Mouse (Mus musculus): Measurements from ENCODE around the gene Cops4.

Gene Cops4

DNA sequence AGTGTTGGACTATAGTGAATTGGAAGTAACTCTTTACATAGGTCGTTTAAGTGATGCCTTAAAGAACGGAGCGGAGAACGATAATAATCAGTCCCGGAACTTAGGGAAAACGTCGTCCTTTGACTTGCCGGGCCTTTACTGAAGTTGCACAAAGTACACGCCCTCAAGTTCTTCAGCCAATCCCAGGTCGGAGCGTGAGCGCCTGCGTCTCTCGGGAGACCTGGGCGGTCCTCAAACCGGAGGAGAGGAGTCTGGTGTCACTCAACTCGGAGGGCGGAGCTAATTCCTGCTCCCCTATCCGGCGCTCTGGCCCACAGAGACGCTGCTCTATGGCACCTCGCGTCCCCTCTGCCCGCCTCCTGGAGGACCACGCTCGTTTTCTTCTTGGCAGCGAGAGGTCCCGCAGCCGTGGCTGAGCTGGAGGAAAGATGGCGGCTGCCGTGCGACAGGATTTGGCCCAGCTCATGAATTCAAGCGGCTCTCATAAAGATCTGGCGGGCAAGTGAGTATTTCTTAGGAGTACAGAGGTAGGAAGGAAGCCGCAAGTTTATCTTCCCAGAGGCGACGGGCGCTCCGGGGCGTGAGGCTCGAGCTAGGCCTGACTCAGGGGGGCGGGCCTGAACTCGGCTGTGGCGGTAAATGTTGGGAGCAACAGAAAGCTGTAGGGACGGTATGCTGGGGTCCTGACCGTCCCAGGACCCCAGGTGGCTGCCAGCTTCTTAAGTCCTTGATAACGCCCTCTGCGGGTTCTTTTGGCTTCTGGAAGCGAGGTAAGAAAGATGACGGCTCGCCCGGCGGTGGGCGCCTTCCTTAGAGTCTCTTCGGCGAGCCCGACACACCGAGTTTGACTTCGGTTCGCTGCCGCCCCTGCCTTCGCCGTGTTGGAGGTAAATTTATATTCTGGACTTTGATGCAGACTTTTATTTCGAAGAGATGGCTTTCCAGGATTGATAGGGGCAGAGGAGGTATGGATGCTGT lies at the start of gene Cops4:
Gene Cops4, plus strand, starts transcription at position 261 of the 978 bp plus-strand sequence.
- peak; percentile 99 for DNase-seq (ENCODE audit: low read depth, low spot score)

DNA sequence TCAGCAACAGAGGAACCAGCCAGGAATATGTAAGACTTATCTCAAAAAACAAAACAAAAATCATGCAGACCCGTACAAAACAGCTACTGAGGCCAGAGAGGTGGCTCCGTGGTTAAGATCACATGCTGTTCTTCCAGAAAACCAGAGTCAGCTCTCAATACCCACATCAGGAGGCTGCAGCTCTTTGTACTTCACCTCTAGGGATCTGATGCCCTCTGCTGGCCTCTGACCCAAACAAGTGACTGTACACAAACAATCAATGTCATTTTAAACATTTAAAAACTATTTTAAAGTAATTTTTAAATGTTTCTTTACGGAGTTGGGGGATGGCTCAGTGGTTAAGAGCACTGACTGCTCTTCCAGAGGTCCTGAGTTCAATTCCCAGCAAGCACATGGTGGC lies 41.8 kb upstream of the Cops4 start:
- DNase-seq (ENCODE audit: low read depth, low spot score): no peak

DNA sequence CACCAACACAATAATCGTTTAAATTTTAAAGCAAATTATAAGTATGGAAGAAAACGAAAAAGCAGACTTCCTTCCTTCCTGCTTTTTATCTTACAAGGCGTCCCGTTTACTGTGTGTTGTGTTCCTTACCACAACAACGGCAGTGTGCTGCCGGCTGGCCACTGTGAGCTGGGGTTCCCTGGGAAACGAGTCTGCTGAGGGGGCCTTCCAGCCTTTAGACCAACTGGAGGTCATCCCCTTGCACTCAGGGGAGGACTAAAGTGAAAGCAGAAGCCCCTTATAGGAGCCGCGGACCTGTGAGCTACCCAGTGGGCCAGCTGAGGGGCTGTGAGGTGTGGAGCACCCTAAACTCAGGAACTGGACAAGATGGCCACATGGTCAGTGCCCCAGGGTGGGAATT lies 40.5 kb upstream of the Cops4 start:
- no peak for DNase-seq (ENCODE audit: low read depth, low spot score)

DNA sequence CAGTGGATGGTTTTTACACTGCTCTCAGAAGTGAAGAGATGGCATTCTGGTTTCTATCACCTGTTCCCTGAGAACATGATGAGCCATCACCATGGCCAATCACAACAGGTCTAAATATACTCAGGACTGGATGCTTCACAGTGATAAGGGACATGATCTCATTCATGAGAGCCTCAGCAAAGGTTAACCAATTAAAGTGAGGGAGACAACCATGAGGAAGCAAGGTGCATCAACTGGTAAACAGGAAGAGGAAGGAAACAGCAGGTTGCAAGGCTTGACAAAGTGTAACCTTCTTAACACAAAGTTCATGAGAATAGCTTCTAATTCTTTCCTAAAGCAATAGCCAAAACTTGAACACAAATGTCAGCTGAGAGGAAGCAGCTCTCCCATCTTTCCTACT lies 34.5 kb upstream of the Cops4 start:
- DNase-seq (ENCODE audit: low read depth, low spot score): no peak

DNA sequence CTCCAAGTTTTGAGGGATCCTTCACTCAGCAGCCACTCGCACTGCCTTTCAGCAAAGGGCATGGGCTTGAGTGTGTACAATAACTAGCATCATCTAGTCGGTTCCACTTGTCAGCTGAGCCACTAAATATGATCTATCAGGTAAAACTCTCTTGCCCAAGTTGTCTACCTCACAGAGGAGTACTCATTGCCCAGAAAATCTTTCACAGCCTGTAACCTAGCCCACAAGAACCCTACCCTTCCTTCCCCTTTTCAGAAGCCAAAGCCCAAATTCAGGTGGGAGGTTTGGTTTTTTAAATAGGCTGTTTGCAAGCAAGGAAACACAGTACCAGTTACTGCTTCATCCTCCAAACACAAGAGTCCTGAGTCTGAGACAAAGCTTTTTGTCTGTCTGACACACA lies 31.0 kb upstream of the Cops4 start:
- no peak for DNase-seq (ENCODE audit: low read depth, low spot score)

DNA sequence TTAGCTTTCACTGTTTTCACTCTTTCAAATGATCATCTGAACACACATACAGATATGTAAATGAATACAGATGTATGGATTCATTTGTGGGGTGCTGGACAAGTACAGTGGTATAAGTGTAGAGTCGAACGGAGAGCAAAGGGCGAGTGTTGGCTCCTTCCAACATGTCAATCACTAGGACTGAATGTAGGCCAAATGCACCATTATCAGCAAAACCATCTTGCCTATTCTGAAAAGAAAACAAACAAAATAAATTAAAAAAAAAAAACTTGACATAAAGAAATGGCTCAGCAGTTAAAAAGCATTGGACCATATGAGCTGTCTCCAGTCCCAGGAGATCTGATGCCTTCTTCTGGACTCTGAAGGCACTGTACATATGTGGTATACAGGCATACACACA lies 29.9 kb upstream of the Cops4 start:
- no peak for DNase-seq (ENCODE audit: low read depth, low spot score)

DNA sequence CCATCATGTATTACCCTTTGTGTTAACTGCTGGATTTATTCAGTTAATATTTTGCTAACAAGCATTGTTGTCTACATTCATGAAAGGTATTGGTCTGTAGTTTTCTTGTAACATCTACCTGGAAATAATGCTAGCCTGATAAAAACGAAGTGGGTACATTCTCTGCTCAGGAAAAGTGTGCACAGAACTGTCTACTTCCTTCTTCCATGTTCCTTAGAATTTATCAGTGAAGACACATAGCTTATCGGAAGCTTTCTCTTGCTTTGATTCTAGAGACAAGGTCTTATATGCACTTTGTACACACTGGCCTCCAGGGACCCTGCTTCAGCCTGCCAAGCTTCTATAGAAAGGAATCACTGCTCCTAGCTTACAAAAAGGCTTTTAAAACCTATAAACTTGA lies 28.8 kb upstream of the Cops4 start:
- DNase-seq (ENCODE audit: low read depth, low spot score): no peak

DNA sequence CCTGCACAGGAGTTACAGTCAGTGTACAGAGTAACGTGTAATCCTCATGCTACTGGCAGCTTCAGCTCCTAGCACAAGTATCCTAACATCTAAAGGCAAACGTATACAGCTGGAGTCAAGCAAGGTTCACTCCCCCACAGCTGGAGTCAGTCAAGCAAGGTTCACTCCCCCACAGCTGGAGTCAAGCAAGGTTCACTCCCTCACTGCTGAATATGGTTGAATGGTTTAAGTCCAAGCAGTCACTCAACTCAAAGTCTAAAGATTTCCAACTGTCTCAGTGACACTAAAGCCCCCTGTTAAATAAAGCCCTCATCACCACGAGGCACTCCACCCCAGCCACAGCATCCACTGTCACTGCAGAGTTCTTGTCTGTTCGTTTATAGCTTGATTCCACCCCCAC lies 26.4 kb upstream of the Cops4 start:
- no peak for DNase-seq (ENCODE audit: low read depth, low spot score)

DNA sequence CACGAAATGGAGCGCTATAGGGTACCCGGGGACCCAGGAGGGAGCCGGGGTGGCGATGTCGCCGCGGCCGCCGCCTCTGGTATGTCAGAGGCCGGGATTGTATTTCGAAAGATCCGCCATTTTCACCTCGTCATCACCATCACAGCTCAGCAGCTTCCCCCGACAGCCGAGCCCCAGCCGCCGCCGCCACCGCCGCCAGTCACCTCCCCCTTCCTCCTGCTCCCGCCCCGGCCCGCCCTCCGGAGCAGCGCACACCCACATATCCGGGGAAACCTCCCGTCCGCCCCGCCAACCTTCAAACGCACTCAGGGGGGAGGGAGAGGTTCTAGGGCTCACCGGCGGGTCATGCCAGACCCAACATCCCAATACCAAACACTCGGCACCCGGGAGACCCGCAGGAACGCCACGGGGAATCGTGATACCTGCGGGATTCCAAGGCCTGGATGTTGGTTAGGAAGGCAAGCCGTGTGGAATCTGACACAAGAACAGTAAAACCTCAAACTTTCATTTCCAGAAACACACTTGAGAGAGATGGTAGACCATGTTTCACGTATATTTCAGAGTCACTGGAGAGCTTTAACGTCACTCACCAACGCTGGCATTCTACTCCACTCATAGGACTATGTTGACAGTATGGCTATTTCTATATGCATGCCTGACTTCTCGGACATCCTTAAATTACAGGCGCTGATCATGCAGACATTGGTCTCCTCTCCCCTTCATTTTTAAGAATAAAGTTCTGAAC lies 19.5 kb upstream of the Cops4 start:
- peak; percentile 77 for DNase-seq (ENCODE audit: low read depth, low spot score)

DNA sequence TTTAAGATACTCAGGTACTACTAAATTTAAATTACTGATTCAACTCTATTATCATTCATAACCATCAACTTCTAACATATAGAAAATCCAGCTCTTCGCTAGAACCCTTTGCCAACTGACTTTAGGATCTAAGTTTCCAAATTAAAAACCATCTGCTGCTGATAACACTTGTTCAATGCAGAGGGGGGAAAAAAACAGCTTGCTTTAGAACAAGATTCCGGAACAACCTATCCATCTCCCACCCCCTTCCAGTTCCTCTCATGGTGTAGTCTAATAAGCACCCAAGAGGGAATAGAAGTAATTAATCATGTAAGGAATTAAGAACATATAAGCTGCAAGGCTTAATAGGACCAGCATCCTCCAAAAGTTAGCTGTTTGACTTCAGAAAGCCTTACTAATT lies 18.9 kb upstream of the Cops4 start:
- peak; percentile 25 for DNase-seq (ENCODE audit: low read depth, low spot score)

DNA sequence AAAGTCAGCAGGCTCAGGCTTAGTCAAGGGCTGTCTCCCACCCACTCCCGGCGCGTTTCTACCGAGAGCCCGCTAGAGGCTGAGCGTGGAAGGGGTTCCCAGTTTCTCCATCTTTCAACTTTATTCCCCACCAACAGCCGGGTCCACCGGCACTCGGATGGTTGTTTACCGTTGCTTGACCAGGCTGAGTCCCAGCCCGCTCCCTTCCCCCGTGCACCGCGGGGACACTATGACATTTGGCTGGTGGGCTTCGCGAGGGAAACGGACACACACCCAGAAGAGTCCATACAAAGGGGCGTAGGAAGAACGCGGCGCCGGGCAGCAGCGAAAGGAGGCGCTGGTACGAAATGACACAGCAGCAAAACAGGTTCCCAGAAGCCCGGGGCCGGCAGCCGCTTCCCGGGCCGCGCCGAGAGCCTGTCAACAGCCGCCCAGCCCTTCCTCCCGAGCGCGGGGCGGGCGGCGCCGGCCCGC lies 18.2 kb upstream of the Cops4 start:
- peak; percentile 52 for DNase-seq (ENCODE audit: low read depth, low spot score)

DNA sequence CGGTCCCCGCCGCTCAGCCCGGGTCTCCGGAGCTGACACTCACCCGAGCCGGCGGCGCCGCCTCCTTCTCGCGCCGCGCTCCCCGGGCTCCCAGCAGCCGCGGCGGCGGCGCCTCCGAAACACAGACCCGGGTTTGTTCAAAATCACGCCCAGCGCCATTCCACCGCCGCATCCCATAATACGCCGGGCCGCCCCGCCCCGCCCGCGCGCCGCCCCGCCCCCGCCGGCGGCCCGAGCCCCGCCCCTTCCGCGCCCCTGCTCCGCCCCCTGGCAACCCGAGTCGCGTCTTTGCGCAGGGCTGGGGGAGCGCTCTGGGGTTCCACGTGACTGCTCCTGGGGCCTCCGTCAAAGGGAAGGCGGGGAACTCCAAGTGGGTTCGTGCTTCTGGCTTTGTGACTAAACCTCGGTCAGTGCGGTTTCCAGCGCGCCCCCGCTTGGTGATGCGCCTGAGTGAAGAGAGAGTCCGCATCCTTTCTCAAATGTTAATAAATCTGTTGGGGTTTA lies 17.6 kb upstream of the Cops4 start, which contains the start of gene Lin54:
Gene Lin54, minus strand, starts transcription at position 182 of the 504 bp plus-strand sequence.
- DNase-seq (ENCODE audit: low read depth, low spot score): peak; percentile 66

DNA sequence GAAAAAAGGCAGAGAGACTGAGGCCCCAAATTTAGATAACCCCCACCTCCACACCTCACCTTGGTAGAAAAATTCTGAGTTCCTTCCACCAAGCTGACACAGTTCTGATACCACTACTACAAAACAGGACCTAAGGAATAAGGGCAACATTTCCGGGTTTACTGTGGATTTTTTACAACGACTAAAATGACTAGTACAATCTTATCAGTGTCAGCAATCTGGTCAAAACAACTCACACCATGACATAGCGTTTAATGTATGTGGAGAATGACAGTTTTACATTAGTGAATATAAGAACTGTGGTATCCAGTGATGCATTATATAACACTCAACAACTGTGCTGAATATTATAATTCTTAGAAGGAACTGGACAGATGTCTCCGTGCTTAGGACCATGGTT lies 16.8 kb upstream of the Cops4 start:
- peak; percentile 40 for DNase-seq (ENCODE audit: low read depth, low spot score)

DNA sequence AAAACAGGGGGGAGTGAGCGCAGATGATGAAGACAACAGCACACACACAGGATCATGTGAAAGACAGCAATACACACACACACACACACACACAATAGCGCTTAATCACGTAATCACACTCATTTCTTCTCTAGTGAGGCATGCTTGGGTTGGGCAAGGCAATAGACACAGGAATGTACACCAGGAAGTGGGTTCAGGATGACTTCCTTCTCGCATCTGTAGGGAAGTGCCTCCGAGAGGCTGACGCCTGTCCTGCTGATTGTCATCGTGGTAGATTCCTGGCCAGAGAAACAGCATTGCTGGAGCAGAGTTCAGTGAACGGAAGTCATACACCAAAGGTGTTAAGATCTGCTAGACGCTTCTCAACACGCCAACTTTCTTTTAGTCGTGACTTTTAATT lies 8.9 kb upstream of the Cops4 start:
- DNase-seq (ENCODE audit: low read depth, low spot score): no peak

DNA sequence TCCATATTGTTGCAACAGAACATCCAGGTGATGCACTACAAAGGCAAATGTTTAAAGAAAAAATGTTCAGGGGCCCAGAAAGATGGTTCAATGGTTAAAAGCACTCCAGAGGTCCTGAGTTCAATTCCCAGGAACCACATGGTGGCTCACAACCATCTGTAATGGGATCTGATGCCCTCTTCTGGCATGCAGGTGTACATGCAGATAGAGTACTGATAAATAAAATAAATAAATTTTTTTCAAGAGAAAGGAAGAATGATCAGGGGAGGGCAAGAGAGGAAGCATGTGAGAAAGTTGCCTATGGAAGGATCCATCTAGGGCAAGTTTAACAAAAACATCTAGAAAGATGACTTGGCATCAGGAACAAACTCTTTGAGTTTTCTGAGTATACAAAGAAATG lies 5.5 kb upstream of the Cops4 start:
- no peak for DNase-seq (ENCODE audit: low read depth, low spot score)

DNA sequence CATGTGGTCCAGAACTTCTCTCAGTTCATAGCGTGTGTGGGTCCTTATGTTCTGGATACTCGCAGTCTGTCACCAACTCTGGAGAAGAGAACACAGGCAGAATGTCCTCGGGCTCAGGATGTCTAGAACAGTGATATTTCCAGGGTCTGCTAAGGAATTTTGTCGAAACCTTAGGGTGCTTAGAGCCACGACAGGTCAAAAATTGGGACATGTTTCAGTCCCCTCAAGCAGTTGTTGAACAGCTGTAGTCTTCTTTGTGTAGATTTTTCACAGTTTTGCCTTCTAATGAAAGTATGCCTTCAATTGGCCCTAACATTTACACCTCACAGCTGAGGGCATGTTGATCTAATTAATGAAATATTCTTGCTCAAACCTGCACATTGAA lies 910 bp downstream of the Cops4 start:
- DNase-seq (ENCODE audit: low read depth, low spot score): no peak

DNA sequence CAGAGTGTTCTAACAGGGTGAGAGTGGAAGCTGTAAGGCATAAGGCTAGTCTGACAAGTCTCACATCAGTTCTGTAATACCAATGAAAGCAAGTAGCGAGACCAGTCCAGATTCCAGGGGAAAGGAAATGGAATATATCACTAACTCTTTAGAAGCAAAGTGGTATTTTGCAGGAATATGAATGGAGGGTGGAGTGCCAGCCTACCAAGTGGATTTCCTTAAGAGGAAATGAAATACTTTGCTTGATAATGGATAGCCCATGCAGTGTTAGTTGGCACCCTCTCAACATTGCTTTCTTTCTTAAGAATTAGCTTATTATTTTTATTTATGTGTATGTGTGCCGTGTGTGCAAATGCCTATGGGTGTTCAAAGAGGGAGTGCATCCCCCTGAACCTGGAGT lies 2.1 kb downstream of the Cops4 start:
- DNase-seq (ENCODE audit: low read depth, low spot score): no peak

DNA sequence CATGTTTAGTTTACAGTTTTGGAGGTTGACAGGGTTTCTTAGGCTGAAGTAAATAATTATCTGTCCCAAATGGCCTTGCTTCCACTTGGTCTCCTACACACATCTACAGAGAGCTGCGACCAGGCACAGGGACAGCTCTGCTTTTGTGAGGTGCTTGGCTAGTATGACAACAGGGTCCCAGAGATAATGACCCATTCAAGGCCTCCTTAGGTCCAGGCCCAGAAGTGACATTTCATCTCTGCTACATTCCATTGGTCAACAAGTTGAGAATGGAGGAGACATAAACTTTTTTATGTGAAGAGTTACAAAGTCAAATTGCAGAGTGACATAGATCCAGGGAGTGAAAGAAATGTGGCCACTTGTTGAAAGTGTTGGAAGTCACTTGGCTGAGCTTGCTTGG lies 5.2 kb downstream of the Cops4 start:
- DNase-seq (ENCODE audit: low read depth, low spot score): no peak

DNA sequence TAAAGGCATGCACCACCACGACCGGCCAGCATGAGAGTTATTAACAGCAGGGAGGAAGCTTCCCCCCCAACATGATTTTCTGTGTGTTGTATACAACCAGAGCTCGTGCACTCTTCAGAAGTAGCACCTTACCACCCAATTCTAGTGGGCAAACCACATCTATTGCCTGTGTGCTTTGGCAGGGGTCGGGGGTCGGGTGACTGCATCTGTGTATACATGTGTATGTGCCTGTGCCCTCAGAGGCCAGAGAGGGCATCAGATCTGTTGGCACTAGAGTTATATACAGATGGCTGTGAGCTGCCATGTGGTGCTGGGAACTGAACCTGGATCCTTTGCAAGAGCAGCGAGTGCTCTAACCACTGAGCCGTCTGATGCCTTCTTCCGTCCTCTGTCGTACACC lies 6.8 kb downstream of the Cops4 start:
- DNase-seq (ENCODE audit: low read depth, low spot score): no peak

DNA sequence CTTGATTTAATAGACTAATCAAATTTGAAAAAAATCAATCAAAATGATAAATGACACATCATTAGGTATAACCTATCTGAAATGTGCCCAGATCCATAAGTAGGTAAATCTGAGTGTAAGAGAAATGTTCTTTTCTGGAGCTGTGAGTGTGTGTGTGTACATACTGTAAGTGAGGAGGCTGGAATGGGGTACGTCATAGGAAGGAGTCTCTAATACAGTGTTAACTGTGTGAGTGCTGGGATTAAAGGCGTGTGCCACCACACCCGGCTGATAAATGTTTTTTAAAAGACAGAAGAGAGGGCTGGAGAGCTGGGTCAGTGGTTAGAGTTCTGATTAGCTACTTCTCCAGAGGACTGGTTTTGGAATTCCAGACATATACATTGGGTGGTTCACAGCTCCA lies 7.5 kb downstream of the Cops4 start:
- DNase-seq (ENCODE audit: low read depth, low spot score): no peak

DNA sequence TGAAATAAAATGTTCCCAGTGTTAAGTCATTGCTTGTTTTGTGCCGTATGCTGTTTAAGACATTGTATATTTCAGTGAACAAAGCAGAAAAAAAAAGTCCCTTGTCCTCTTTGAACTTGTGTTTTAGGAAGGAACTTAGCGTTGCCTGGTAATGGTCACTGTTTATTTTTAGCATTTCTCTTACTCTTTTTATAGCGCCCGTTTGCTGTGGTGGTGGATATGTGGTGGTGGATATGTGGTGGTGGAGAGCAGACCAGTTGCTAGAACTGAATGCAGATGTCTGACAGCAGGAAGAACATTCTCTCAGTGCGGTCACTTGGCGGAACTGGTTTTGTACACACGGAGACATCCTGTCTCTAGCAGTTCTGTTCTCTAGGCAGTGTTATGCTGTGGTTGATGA lies 8.1 kb downstream of the Cops4 start:
- no peak for DNase-seq (ENCODE audit: low read depth, low spot score)

DNA sequence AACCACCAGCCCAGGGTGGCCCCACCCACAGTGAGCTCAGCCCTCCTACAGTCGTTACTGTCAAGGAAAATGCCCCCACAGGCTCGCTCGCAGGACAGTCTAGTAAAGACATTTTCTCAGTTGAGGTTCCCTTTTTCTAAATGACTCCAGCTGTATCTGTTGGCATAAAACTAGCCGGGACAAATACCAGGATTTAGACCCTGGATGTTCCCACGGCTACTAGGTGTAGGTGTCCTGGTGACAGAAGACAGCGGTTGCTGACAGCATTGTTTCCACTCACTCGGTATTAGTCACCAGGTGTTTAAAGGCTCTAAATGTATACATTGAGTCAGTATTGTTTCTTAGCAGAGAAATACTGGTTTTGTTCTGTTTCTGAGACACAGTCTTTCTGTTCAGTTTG lies 17.7 kb downstream of the Cops4 start:
- DNase-seq (ENCODE audit: low read depth, low spot score): no peak

DNA sequence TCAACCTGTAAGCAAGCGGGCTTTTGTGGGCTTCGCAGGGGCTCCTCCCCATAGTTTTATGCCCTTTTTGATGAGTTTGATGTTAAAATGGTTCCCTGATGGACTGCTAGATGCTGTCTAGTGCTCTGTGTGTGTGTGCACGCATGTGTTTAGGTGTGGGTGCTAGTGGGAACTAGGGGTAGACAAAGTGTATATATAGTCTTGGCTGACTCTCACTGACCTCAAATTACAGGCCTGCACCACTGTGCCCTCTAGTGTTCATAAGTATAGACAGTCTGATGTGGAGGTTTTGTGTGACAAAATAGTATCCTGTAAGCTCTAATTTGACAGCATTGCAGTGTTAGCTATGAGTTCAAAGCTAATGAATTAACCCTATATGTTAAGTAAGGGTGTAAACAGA lies 18.5 kb downstream of the Cops4 start:
- peak; percentile 8 for DNase-seq (ENCODE audit: low read depth, low spot score)
